Mouse (Mus musculus): ENCODE measurements at regions not wholly inside any gene's neighbourhood (a gene's known extent, or its start where the extent isn't known, plus 50 kb on each side); places are given as distances from the start of the nearest gene placed in this dataset.
A peak's percentile ranks its signal among the peaks of the same experiment; 100 is the strongest.
"Not testable (repeated sequence)": the region's sequence is repeated elsewhere in the genome, so short reads cannot be mapped to it uniquely, and the experiment has no call there.

- no peak for DNase-seq (ENCODE audit: low spot score)
Measured at GRCm38 (mm10) chr1:35200656-35201055, 350.9 kb downstream of the Plekhb2 start.

- peak; percentile 42 for DNase-seq (ENCODE audit: low spot score)
Measured at GRCm38 (mm10) chr1:35201083-35201879, 351.5 kb downstream of the Plekhb2 start.

- DNase-seq (ENCODE audit: low spot score), result no peak
Measured at GRCm38 (mm10) chr1:35201880-35202220, 352.1 kb downstream of the Plekhb2 start.

- DNase-seq (ENCODE audit: low spot score), result no peak
Measured at GRCm38 (mm10) chr1:35202551-35202950, 352.8 kb downstream of the Plekhb2 start.

- DNase-seq (ENCODE audit: low spot score), result no peak
Measured at GRCm38 (mm10) chr1:35206834-35207529, 357.2 kb downstream of the Plekhb2 start.

GRCm38 (mm10) chr1:35212111-35212891 is 362.5 kb downstream of the Plekhb2 start:
- no peak for DNase-seq (ENCODE audit: low spot score)

- DNase-seq (ENCODE audit: low spot score), result no peak
Measured at GRCm38 (mm10) chr1:35213875-35214274, 364.1 kb downstream of the Plekhb2 start.

GRCm38 (mm10) chr1:35216411-35216810 is 366.6 kb downstream of the Plekhb2 start:
- no peak for DNase-seq (ENCODE audit: low spot score)

- not testable (repeated sequence) for DNase-seq (ENCODE audit: low spot score)
Measured at GRCm38 (mm10) chr1:35220215-35220614, 370.4 kb downstream of the Plekhb2 start.

- no peak for DNase-seq (ENCODE audit: low spot score)
Measured at GRCm38 (mm10) chr1:35220751-35221150, 371.0 kb downstream of the Plekhb2 start.

GRCm38 (mm10) chr1:35232592-35232991 is 382.8 kb downstream of the Plekhb2 start:
- DNase-seq (ENCODE audit: low spot score), result no peak

- no peak for DNase-seq (ENCODE audit: low spot score)
Measured at GRCm38 (mm10) chr1:35238139-35238538, 388.4 kb downstream of the Plekhb2 start.

- DNase-seq (ENCODE audit: low spot score), result peak; percentile 15
Measured at GRCm38 (mm10) chr1:35242849-35243248, 393.1 kb downstream of the Plekhb2 start.

- DNase-seq (ENCODE audit: low spot score), result peak; percentile 51
Measured at GRCm38 (mm10) chr1:35243339-35243738, 393.6 kb downstream of the Plekhb2 start.

- no peak for DNase-seq (ENCODE audit: low spot score)
Measured at GRCm38 (mm10) chr1:35265125-35265524, 415.3 kb downstream of the Plekhb2 start.

GRCm38 (mm10) chr1:35266626-35267025 is 416.9 kb downstream of the Plekhb2 start:
- DNase-seq (ENCODE audit: low spot score), result peak; percentile 62

GRCm38 (mm10) chr1:35267883-35268282 is 418.1 kb downstream of the Plekhb2 start:
- DNase-seq (ENCODE audit: low spot score), result no peak

- no peak for DNase-seq (ENCODE audit: low spot score)
Measured at GRCm38 (mm10) chr1:35274978-35275377, 425.2 kb downstream of the Plekhb2 start.
